Mouse (Mus musculus): ENCODE measurements around the gene Ngef.
"Not testable (repeated sequence)": the region's sequence is repeated elsewhere in the genome, so short reads cannot be mapped to it uniquely, and the experiment has no call there.

The Ngef gene

GRCm38 (mm10) chr1:87475076-87475895 lies 98.4 kb downstream of the Ngef start:
- DNase-seq (ENCODE audit: low read depth, low spot score), result no peak

DNA sequence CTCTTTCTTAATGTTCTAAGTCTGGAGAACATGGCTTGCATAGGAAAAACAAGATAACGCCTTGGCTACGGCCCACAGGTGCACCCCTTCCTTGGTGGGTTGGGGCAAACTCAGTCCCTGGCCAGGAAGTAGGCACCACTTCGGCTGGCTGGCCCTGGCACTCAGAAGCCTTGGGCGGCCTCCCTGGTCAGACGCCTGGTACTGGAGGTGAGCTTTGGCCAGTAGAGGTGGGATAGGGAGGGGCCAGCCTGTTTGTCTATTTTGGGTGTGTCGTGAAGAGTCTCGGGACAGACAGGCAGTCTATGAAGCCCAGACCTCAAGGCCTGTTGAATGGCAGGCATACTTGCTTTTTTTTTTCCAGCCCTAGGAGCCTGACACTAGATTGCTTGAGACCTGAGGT lies 101.1 kb downstream of the Ngef start:
- no peak for DNase-seq (ENCODE audit: low read depth, low spot score)

GRCm38 (mm10) chr1:87471914-87472313 lies 101.8 kb downstream of the Ngef start:
- DNase-seq (ENCODE audit: low read depth, low spot score), result no peak

DNA sequence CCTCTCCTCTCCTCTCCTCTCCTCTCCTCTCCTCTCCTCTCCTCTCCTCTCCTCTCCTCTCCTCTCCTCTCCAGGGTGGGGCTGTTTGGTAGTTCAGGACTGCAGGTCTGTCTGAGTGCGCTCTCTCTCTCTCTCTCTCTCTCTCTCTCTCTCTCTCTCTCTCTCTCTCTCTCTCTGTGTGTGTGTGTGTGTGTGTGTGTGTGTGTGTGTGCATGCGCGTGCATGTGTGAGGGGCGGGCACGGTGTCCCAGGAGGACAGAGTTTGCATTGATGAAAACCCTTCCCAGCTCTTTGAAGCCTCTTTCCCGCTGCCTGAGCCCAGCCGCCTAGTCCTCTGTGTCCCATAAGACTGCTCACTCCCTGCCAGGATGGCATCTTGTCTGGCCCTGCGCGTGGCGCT lies 103.7 kb downstream of the Ngef start, which contains the start of gene Snorc:
Gene Snorc, plus strand, starts transcription at position 301 of the 400 bp plus-strand sequence.
- DNase-seq (ENCODE audit: low read depth, low spot score), result not testable (repeated sequence)

GRCm38 (mm10) chr1:87468321-87468720 lies 105.3 kb downstream of the Ngef start:
- DNase-seq (ENCODE audit: low read depth, low spot score), result peak; percentile 30

DNA sequence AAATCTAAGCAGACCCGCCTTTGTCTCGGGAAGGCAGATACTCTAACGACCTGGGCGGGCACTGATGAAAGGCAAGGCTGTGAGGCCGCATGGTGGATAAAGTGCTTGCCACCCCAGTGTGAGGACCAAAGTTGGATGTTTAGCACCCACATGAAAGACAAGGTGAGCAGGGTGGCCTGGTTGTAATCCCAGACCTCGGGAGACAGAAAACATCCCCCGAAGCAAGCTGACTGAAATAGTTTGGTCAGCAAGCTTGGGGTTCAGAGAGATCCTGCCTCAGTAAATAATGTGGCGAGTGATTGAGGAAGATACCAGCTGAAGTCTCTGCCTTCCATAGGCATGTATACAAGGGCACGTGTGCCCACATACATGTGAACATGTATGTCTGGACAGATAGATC lies 106.2 kb downstream of the Ngef start:
- no peak for DNase-seq (ENCODE audit: low read depth, low spot score)

DNA sequence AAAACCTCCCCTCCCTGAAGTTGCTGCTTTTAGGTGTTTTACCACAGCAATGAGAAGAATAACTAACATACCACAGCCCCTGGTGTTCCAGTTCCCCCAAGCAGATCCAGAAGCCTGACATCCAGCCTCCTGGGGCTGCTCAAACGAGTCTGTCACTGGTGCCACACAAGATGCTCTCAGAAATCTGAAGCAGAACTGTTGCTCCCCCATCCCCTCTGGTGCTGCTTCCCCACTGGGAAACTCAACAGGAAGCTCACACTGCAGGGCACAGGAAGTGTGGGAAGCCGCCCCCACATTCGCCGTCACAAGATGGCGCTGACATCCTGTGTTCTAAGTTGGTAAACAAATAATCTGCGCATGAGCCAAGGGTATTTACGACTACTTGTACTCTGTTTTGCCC lies 113.8 kb downstream of the Ngef start:
- peak; percentile 86 for DNase-seq (ENCODE audit: low read depth, low spot score)

DNA sequence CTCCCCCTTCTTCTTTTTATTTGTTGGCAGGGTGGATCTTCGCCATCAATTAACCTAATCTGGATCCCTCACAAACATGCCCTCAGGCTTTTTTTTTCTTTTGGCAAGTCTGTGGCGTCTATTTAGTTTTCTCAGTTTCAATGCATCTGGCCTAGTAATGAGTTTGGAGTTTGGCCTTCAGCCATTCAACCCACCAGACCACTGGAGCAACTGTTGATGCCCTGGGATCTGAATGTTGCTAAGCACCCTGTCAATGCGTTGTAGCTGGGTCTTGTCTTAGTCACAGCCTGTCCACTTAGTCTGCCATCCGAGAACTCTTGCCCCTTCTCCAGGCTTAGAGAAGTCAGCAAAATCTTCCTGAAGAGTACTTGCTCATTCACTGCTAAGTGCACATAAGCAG lies 115.6 kb downstream of the Ngef start:
- DNase-seq (ENCODE audit: low read depth, low spot score), result no peak

DNA sequence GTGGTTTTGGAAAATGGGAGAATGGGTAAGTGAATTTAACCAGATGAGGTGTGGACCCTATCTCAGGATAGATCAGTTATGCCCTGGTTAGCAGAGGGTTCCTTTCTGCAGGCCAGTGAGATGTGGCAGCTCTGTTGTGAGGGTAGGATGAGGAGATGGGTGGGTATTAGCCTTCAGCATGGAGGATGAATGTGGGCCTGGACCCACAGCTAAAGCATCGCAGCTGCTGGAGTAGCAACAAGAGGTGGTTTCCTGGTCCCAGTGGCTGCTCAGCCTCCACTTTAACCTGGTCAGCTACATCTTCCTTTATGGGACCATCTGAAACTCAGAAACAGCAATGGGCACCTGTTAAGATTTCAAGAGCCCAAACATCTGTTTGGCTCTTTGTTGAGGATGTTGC lies 117.2 kb downstream of the Ngef start:
- DNase-seq (ENCODE audit: low read depth, low spot score), result no peak

DNA sequence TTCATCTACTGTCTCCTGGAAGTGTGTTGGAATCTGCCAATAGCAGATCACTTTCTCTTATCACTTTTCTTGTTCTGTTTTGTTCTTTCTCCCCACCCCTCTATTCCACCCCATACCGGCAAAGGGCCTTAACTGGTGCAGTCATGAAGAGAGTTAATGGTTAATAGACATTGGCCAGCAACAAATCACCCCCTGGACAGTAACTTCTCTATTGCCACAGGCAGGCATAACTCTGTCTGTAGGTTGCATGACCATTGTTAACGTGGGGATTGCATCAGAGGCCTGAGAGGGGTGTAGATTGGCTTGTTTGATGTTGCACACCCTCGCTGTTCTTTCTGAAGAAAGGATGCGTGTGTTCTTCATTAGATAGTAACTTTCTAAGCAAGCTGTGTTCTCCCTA lies 124.2 kb downstream of the Ngef start:
- DNase-seq (ENCODE audit: low read depth, low spot score), result no peak

DNA sequence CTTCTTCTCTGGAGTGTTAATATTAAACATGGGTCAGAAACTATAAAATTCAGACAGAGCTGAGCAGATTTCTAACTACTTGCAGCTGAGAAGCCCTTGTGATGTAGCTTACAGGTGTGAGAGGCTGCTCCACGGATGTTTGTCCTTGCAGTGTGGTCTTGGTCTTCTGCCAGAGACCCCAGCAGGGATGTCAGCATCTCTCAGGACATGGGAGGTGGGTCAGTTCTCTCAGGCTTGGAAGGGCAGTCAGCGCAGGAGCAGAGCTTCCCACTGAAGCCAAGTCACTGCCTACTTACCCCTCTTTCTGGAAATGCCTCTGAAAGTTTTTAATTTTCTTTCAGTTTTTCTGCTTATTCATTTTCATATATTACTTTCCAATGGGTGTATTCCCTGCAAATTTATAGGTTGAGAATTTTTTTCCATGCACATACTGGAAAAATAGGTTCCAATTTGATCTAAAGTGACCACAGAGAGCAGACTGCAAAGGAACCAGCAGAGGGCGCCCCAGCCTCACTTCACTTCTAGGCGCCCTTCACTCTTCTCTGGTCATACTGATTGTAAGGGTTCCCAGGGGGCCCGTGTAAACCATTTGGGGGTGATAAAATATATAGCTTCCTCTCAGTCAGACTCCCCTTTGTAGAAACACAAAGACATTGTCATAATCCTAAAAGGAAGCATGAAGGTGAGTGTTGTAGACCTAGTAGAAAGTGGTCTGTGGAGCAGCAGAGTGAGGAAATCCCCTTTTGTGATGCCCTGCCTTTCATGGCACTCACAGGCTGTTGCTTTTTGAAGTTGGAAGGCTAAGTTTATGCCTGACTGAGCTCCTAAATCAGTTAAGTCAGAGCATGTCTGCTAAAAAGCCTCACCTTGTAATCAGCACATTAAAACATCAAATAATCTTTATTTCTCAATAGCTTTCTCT lies 126.2 kb downstream of the Ngef start:
- DNase-seq (ENCODE audit: low read depth, low spot score), result peak; percentile 77

DNA sequence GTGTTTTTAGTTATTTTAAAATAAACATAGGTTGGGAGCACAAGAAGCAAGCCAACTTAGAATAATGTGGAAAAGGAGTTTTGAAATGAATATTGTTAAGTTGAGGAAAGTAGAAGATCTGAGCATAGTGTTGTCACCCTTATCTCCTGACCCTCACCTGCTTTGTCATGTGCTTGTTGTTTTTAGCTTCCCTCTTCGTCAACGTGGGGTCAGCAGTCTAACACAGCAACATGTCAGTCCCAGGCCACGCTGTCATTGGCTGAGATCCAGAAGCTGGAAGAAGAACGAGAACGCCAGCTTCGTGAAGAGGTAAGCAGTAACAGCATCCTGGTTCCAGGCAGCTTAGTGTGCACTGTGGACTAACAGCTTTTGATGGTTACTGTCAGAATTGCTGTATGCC lies 137.1 kb downstream of the Ngef start:
- no peak for DNase-seq (ENCODE audit: low read depth, low spot score)

DNA sequence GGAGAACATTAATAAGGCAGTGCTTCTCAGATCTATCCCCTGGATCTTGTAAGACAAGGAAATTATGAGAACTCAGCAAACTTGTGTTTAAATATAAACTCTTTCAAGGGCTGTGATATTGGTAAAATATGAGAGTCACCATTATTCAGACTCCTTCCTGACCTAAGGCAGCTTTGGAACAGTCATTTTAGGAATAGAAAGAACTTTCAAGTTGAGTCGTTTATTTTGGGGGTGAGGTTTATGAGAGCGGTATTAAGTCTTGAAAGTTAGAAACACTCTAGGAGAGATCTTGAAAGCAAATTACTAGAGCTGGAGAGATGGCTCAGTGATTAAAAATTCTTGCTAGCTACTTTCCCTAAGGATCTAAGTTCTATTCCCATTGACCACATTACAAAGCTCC lies 138.5 kb downstream of the Ngef start:
- no peak for DNase-seq (ENCODE audit: low read depth, low spot score)
